Mouse (Mus musculus): ENCODE measurements around the gene Pigs.

- TF ChIP-seq POLR2A (IDR thresholded peaks at IDR 0.05; ENCODE audit: low read depth, low read length) (no peak), MAX (IDR thresholded peaks at IDR 0.05; ENCODE audit: low read length) (no peak), ZNF384 (IDR thresholded peaks at IDR 0.05; ENCODE audit: low read depth, low read length) (no peak), RAD21 (IDR thresholded peaks at IDR 0.05; ENCODE audit: low read depth, low read length) (no peak), CTCF (conservative IDR thresholded peaks at IDR 0.05 in 1 of 2, IDR thresholded peaks at IDR 0.05 in 1 of 2; ENCODE audit: low read depth in 2 of 2, low read length in 2 of 2) (no peak), USF1 (IDR thresholded peaks at IDR 0.05; ENCODE audit: low read depth, low read length) (no peak), EP300 (IDR thresholded peaks at IDR 0.05; ENCODE audit: low read length) (no peak)
Measured at GRCm38 (mm10) chr11:78279586-78279985, 48.6 kb upstream of the Pigs start.

Measured in CH12.LX (cell line).